Mouse (Mus musculus): ENCODE data around the gene Ints5.

Ints5 gene

DNA sequence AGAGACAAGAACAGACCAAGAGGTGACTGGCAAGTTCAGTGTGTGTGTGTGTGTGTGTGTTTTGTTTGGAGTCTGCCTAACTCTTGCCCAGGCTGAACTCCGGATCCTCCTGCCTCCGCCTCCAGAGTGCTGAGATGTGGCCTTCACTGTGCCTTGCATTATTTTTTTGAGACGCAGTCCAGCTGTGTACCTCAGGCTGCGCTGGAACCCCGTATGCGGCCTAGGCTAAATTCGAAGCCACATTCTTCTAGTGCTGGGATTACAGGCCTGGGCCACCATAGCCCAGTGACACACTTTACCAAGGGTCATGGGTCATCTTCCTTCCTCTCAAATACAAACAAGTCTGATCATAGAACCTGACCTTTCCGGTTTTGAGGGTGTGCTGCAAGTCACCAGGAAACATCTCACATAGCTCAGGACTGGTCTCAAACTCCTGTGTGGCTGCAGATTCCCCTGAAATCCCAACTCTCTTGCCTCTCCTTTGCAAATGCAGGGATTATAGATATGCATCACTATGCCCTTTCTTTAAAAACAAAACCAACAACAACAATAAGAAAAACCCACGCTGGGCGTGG is 20.5 kb upstream of the Ints5 start:
- CTCF ChIA-PET, result interaction anchor here in 2 of 4 experiments (0.6 to 0.7 kb wide), 3 partner anchors 8 to 1500 kb away, joined by 3 to 4 read pairs (median 3); partner anchors contain the start of gene Uqcc3 (in 1 of the 2)

GRCm38 (mm10) chr19:8875031-8875430 is 17.8 kb upstream of the Ints5 start:
- ChIA-PET POLR2A (interaction anchor here in 3 of 4 experiments (0.9 to 27.2 kb wide), 23 partner anchors 9 to 162 kb away, joined by 3 to 851 read pairs (median 4); partner anchors contain the start of genes 1810009A15Rik (in 3 of the 3), Gm49416 (in 3 of the 3), Eef1g (in 2 of the 3) and Ganab (in 2 of the 3)), CTCF (interaction anchor here in 2 of 4 experiments (0.6 to 1.1 kb wide), 3 partner anchors 11 to 100 kb away, joined by 3 to 5 read pairs (median 3); partner anchors contain the start of gene Tmem179b (in 1 of the 2))

More for the DNA sequence above, 20.5 kb upstream of the Ints5 start:
- POLR2A ChIA-PET, result interaction anchor here (0.6 to 27.2 kb wide), 43 partner anchors 9 to 1406 kb away, joined by 3 to 851 read pairs (median 4); partner anchors contain the start of genes 1810009A15Rik (in 4 of the 4), Gm49416 (in 4 of the 4), Uqcc3 (in 3 of the 4) and Ganab (in 2 of the 4)

DNA sequence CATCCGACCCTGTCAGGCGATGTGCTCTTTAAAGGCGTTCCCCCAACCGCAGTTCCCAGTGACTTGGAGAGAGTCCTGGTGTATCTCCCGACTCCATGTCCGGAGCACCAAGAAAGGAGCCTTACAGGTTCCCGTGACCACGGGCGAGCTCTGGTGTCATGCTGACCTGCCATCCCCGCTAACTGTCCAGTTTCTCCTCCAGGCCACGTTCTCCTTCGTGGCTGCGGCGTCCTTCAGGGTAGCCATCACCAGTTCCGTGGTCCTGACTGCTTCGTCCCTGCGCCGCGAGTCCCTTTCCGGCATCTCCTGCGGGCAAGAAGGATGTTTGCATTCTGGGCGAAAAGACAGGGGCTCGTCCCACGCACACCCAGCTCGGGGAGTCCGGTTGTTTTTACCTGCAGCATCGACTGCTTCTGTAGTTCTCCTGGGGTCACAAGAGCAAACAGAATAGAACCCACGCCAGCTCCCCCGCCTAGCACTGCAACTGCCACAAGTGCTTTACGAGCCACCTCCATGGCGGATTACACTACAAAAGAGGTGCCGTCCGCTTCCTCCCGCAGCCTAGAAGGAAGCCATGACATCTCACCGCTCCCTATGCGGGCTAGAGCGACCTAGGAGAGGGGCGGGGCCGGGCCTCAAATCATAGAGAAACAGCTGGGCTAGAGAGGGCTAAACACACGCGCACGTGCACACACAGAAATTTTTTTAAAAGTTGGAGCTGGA is 12.3 kb upstream of the Ints5 start, which contains the start of gene Uqcc3:
Gene Uqcc3, minus strand, starts transcription at position 613 of the 723 bp plus-strand sequence.
- CTCF ChIA-PET, result interaction anchor here in 1 of 4 experiments (0.7 to 1.5 kb wide), 3 partner anchors 8 to 22 kb away, joined by 3 to 4 read pairs (median 4); no protein-coding TSS in a partner anchor
- POLR2A ChIA-PET, result interaction anchor here (0.5 to 27.2 kb wide), 94 partner anchors 1 to 238 kb away, joined by 3 to 851 read pairs (median 4); partner anchors contain the start of genes Ubxn1 (in 4 of the 4), 1810009A15Rik (in 3 of the 4), B3gat3 (in 3 of the 4) and Eef1g (in 3 of the 4)

GRCm38 (mm10) chr19:8881034-8881392 is 11.8 kb upstream of the Ints5 start:
- ChIA-PET CTCF (interaction anchor here in 1 of 4 experiments (0.7 to 1.5 kb wide), 3 partner anchors 8 to 22 kb away, joined by 3 to 4 read pairs (median 4); no protein-coding TSS in a partner anchor), POLR2A (interaction anchor here (0.5 to 27.2 kb wide), 94 partner anchors 2 to 1705 kb away, joined by 3 to 851 read pairs (median 4); partner anchors contain the start of genes Ubxn1 (in 4 of the 4), 1810009A15Rik (in 3 of the 4), B3gat3 (in 3 of the 4) and Eef1g (in 3 of the 4))

- POLR2A ChIA-PET, result interaction anchor here in 3 of 4 experiments (0.7 to 27.2 kb wide), 23 partner anchors 4 to 168 kb away, joined by 3 to 851 read pairs (median 8); partner anchors contain the start of genes Ubxn1 (in 3 of the 3), 1810009A15Rik (in 2 of the 3), Eef1g (in 2 of the 3) and Ganab (in 2 of the 3)
- CTCF ChIA-PET, result no interaction called here
Measured at GRCm38 (mm10) chr19:8883616-8884015, 9.2 kb upstream of the Ints5 start, which contains the start of the genes Lbhd1 and Gm49403. TSS of gene Lbhd1 (plus strand) at chr19:8883732. TSS of gene Gm49403 (plus strand) at chr19:8883930.

- POLR2A ChIA-PET, result interaction anchor here (0.6 to 27.2 kb wide), 128 partner anchors 3 to 1616 kb away, joined by 3 to 851 read pairs (median 11); partner anchors contain the start of genes Eef1g (in 4 of the 4), Ganab (in 4 of the 4), Tut1 (in 4 of the 4) and Ubxn1 (in 4 of the 4)
- CTCF ChIA-PET, result interaction anchor here in 1 of 4 experiments (0.6 kb wide), 1 partner anchor 93 kb away, joined by 3 read pairs; no protein-coding TSS in a partner anchor
Measured at GRCm38 (mm10) chr19:8886916-8887584, 5.8 kb upstream of the Ints5 start.

- ChIA-PET CTCF (interaction anchor here in 1 of 4 experiments (1.2 kb wide), 1 partner anchor 195 kb away, joined by 5 read pairs; no protein-coding TSS in a partner anchor), POLR2A (interaction anchor here (0.6 to 27.2 kb wide), 220 partner anchors 2 to 1623 kb away, joined by 3 to 851 read pairs (median 6); partner anchors contain the start of genes Eef1g (in 4 of the 4), Ganab (in 4 of the 4), Gng3 (in 4 of the 4) and Tut1 (in 4 of the 4))
Measured at GRCm38 (mm10) chr19:8887585-8888463, 5.0 kb upstream of the Ints5 start.

- POLR2A ChIA-PET, result interaction anchor here (0.5 to 27.2 kb wide), 219 partner anchors 1 to 1624 kb away, joined by 3 to 851 read pairs (median 6); partner anchors contain the start of genes B3gat3 (in 4 of the 4), Eef1g (in 4 of the 4), Ganab (in 4 of the 4) and Gng3 (in 4 of the 4)
- CTCF ChIA-PET, result interaction anchor here in 3 of 4 experiments (0.6 to 1.2 kb wide), 6 partner anchors 9 to 194 kb away, joined by 3 to 5 read pairs (median 4); no protein-coding TSS in a partner anchor
Measured at GRCm38 (mm10) chr19:8888511-8889385, 4.1 kb upstream of the Ints5 start, which contains the start of the genes 1810009A15Rik and Gm49416. TSS of gene 1810009A15Rik (plus strand) at chr19:8888853. TSS of gene Gm49416 (plus strand) at chr19:8888926.

GRCm38 (mm10) chr19:8895397-8895960 is 2.7 kb downstream of the Ints5 start:
- POLR2A ChIA-PET, result interaction anchor here (0.6 to 25.4 kb wide), 39 partner anchors 8 to 182 kb away, joined by 3 to 851 read pairs (median 4); partner anchors contain the start of genes 1810009A15Rik (in 4 of the 4), Gm49416 (in 4 of the 4), Uqcc3 (in 3 of the 4) and B3gat3 (in 2 of the 4)
- CTCF ChIA-PET, result interaction anchor here in 1 of 4 experiments (0.9 kb wide), 1 partner anchor 177 kb away, joined by 3 read pairs; no protein-coding TSS in a partner anchor

DNA sequence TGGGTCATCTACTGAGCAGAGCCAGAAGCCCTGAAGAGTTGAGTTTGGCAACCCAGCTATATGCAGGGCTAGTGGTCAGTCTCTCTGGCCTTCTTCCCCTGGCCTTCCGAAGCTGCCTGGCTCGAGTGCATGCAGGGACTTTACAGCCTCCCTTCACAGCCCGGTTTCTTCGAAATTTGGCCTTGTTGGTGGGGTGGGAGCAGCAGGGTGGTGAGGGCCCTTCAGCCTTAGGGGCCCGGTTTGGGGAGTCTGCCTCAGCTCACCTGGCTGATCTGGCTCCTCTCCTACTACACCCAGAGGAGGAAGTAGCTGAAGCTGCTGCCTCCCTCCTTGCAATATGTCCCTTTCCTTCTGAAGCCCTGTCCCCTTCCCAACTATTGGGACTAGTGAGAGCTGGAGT is 3.4 kb downstream of the Ints5 start:
- ChIA-PET POLR2A (interaction anchor here (0.6 to 25.4 kb wide), 42 partner anchors 9 to 183 kb away, joined by 3 to 851 read pairs (median 4); partner anchors contain the start of genes 1810009A15Rik (in 4 of the 4), Gm49416 (in 4 of the 4), Gng3 (in 3 of the 4) and Mta2 (in 3 of the 4)), CTCF (interaction anchor here in 1 of 4 experiments (0.9 kb wide), 1 partner anchor 178 kb away, joined by 3 read pairs; no protein-coding TSS in a partner anchor)

DNA sequence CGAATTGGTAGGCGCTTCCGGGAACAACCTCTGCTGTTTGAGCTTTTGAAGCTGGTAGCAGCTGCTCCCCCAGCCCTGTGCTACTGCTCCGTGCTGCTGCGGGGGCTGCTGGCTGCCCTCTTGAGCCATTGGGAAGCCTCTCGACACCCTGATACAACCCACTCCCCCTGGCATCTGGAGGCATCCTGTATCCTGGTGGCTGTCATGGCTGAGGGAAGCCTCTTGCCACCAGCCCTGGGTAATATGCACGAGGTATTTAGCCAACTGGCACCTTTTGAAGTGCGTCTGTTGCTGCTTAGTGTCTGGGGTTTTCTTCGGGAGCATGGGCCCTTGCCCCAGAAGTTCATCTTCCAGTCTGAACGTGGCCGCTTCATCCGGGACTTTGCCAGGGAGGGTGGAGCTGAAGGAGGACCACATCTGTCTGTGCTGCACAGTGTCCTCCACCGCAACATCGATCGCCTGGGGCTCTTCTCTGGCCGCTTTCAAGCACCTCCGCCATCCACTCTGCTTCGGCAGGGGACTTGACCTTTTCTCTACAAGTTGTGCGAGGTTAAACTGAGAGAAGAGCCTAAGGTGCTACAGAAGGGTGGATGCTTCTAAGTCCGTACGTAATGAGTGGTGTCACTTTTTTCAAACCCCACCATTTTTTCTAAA is 4.5 kb downstream of the Ints5 start:
- ChIA-PET CTCF (interaction anchor here in 1 of 4 experiments (0.6 to 1.0 kb wide), 2 partner anchors 8 to 51 kb away, joined by 3 to 4 read pairs; no protein-coding TSS in a partner anchor), POLR2A (interaction anchor here (0.5 to 25.4 kb wide), 65 partner anchors 8 to 184 kb away, joined by 3 to 851 read pairs (median 4); partner anchors contain the start of genes 1810009A15Rik (in 4 of the 4), Gm49416 (in 4 of the 4), B3gat3 (in 3 of the 4) and Mta2 (in 3 of the 4))

DNA sequence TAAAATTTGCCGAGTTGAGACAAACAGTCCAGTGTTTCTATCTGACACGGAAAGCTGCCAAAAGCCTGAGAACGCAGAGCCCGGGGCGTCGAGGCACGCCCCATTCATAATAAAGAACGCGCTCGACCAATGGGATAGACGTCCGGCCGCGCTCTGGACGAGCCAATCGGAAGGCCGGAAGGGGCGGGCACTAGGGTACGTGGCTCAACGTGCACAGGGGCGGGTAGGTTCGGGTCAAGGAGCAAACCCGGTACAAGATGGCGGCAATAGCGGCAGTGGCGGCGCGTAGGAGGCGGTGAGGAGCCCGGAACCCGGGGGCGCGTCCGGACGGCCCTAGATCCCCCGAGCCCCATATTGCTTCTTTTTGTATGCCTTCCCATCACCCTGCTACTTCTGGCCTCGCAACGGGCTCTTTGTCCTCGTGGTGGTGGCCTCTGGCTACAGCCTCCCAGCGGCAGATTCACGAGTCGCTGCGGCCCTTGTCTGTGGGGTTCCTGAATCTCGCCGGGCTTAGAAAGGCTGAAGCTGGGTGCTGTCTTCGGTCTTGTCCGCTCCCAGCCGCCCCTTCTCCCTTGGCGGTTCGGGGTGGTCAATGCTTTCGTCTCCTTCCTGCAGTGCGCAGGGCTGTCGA is 5.2 kb downstream of the Ints5 start, which contains the start of gene Ganab:
Gene Ganab, plus strand, starts transcription at position 207 of the 631 bp plus-strand sequence.
- CTCF ChIA-PET, result interaction anchor here in 1 of 4 experiments (0.6 to 1.0 kb wide), 2 partner anchors 9 to 52 kb away, joined by 3 to 4 read pairs; no protein-coding TSS in a partner anchor
- POLR2A ChIA-PET, result interaction anchor here (0.5 to 25.4 kb wide), 71 partner anchors 8 to 985 kb away, joined by 3 to 851 read pairs (median 4); partner anchors contain the start of genes 1810009A15Rik (in 4 of the 4), Gm49416 (in 4 of the 4), B3gat3 (in 3 of the 4) and Mta2 (in 3 of the 4)

DNA sequence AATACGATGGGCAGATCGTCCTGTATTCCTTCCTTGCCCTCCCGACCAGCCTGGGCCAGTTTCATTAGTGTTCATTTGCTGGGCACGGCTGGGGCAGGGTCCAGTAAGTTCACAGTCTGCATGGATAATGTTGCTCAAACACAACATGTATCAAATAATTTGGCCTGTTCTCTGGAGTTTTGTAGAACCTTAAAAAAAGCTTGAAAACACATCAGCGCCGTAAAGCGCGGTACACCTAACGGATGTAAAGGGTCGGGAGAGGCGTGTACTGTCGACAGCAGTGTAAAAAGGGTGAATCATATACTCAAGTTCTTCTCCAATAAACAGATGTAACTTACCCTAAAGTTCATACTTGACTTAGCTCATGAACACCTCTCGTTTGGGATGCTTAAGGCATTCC is 5.8 kb downstream of the Ints5 start:
- ChIA-PET POLR2A (interaction anchor here (0.6 to 25.4 kb wide), 40 partner anchors 11 to 985 kb away, joined by 3 to 851 read pairs (median 4); partner anchors contain the start of genes 1810009A15Rik (in 4 of the 4), Gm49416 (in 4 of the 4), B3gat3 (in 2 of the 4) and Eef1g (in 2 of the 4)), CTCF (interaction anchor here in 1 of 4 experiments (1.0 kb wide), 1 partner anchor 52 kb away, joined by 3 read pairs; no protein-coding TSS in a partner anchor)
